ENCODE assay signal across 14 mouse cellular contexts in the genomic region with DNA sequence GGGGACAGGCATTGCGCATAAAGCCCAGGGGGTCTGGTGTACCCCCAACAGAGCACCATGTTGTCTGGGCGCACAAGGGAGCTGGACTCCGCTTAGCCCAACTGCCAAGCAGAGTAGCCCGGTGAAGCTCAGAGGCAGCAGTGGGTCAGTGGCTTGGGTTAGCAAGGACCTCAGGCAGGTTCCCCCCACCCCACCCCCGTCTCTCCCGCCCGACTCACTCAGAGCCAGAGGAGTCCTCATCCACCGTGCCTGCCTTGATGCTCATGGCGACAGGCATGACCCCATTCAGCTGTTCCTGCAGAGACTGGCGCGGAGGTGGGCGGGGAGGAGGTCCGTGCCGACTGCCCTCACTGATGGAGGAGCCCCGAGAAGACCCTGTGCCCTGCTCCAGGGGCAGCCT. TPM values are rescaled to one million over a fixed set of nuclear protein-coding genes. Genes with fewer than 3 reads are reported as not detected.
DNase-seq lines count a peak whose midpoint lies in the region; ATAC-seq and TF ChIP-seq lines count a peak whose summit lies in the region.
"Had no signal": no experiment of that assay in that cellular context is flagged by ENCODE, and none has a peak within 500 bp of the region (broad histone marks: within the 10 kb centered on the region; RNA-seq: fewer than 3 reads in every experiment).

No protein-coding gene starts in this region.

- peak overlapping the region; percentile 5 for H3K4me2 ChIP-seq in heart, embryonic 11.5 days
- H3K4me2 ChIP-seq in liver, embryonic 11.5 days, result 0 out of 2 replicates have a peak overlapping the region, but pooled peaks have one; percentile 25
- peak overlapping the region; percentile 37 for H3K4me2 ChIP-seq in intestine, embryonic 14.5 days (ENCODE audit: low read length)
- H3K4me2 ChIP-seq: liver, embryonic 13.5 days had no signal

- no peak overlapping the region for H3K4me3 ChIP-seq in heart, embryonic 11.5 days (ENCODE audit: low read depth, low read length)
- H3K4me3 ChIP-seq in liver, embryonic 11.5 days (ENCODE audit: low read depth, low read length), result no peak overlapping the region
- peak overlapping the region; percentile 50 for H3K4me3 ChIP-seq in E14TG2a.4 (replicated peaks; ENCODE audit: low read length)
- H3K4me3 ChIP-seq in intestine, embryonic 14.5 days (ENCODE audit: low read depth, low read length), result no peak overlapping the region
- H3K4me3 ChIP-seq: gastrocnemius, adult 2 months; liver, embryonic 13.5 days had no signal

- peaks cover 7% of the 10 kb centered on the region; the same call in 1 of the 2 replicates for H3K27me3 ChIP-seq in heart, embryonic 11.5 days (ENCODE audit: control insufficient read depth, insufficient read depth, low read length)
- H3K27me3 ChIP-seq in liver, embryonic 11.5 days (replicated peaks; ENCODE audit: control insufficient read depth, insufficient read depth, low read length), result no peaks in the 10 kb centered on the region; the same call in 1 of the 2 replicates
- peaks cover 56% of the 10 kb centered on the region for H3K27me3 ChIP-seq in E14TG2a.4 (ENCODE audit: insufficient read depth, low read length)
- no peaks in the 10 kb centered on the region for H3K27me3 ChIP-seq in intestine, embryonic 14.5 days (replicated peaks; ENCODE audit: control insufficient read depth, insufficient read depth, low read length)
- H3K27me3 ChIP-seq: liver, embryonic 13.5 days had no signal

- DNase-seq in heart, adult 8-10 months (ENCODE audit: low spot score), result no peak
- DNase-seq in liver, embryonic 11.5 days (ENCODE audit: low spot score), result no peak
- DNase-seq in liver, result no peak
- no peak for DNase-seq in intestine, embryonic 14.5 days (ENCODE audit: low spot score)
- no peak for DNase-seq in urinary bladder, adult 18-20 months (ENCODE audit: low spot score in 2 of 2)
- DNase-seq in cerebellum, adult 9-10 months, result no peak
- DNase-seq: adrenal gland, postnatal 25 days; cerebellum, adult 18-20 months; gastrocnemius, adult 2 months; liver, embryonic 13.5 days; thymus, postnatal 36 days had no signal

- 45% methylated on average over 15 of the region's 15 CpGs for WGBS in heart, embryonic 11.5 days (ENCODE audit: insufficient replicate concordance)
- whole genome bisulfite sequencing in liver, embryonic 11.5 days, result 52% methylated on average over 15 of the region's 15 CpGs
- WGBS in intestine, embryonic 14.5 days, result 49% methylated on average over 15 of the region's 15 CpGs

- TF ChIP-seq CTCF in E14TG2a.4 (conservative IDR thresholded peaks at IDR 0.05; ENCODE audit: low read length), result no peak

- no peak for ATAC-seq in heart, embryonic 11.5 days (replicated peaks; ENCODE audit: insufficient number of reproducible peaks, low FRiP score, low TSS enrichment)
- ATAC-seq in liver, embryonic 11.5 days (replicated peaks; ENCODE audit: low FRiP score), result no peak
- no peak for ATAC-seq in intestine, embryonic 14.5 days (replicated peaks; ENCODE audit: low FRiP score, low TSS enrichment, low read depth)

- H3K27ac ChIP-seq in heart, embryonic 11.5 days (ENCODE audit: low read depth, low read length), result no peak overlapping the region
- H3K27ac ChIP-seq in liver, embryonic 11.5 days (ENCODE audit: low read depth, low read length), result no peak overlapping the region
- H3K27ac ChIP-seq in intestine, embryonic 14.5 days (ENCODE audit: low read depth), result peak overlapping the region; percentile 27; the same call in 1 of the 2 replicates
- H3K27ac ChIP-seq: gastrocnemius, adult 2 months; liver, embryonic 13.5 days had no signal

- 0 out of 2 replicates have a peak overlapping the region, but pooled peaks have one; percentile 34 for H3K9ac ChIP-seq in heart, embryonic 11.5 days (ENCODE audit: low read depth, low read length)
- H3K9ac ChIP-seq in liver, embryonic 11.5 days (ENCODE audit: low read depth, low read length), result no peak overlapping the region
- H3K9ac ChIP-seq in intestine, embryonic 14.5 days (ENCODE audit: low read length), result no peak overlapping the region
- H3K9ac ChIP-seq: liver, embryonic 13.5 days had no signal

- no peaks in the 10 kb centered on the region for H3K9me3 ChIP-seq in heart, embryonic 11.5 days (replicated peaks; ENCODE audit: control insufficient read depth, low read length)
- H3K9me3 ChIP-seq in liver, embryonic 11.5 days (ENCODE audit: control insufficient read depth, low read length), result no peaks in the 10 kb centered on the region
- no peaks in the 10 kb centered on the region for H3K9me3 ChIP-seq in E14TG2a.4 (ENCODE audit: low read length)
- no peaks in the 10 kb centered on the region for H3K9me3 ChIP-seq in intestine, embryonic 14.5 days (ENCODE audit: control insufficient read depth, low read length)
- H3K9me3 ChIP-seq: liver, embryonic 13.5 days had no signal

- H3K36me3 ChIP-seq in heart, embryonic 11.5 days (ENCODE audit: control insufficient read depth, insufficient read depth, low read length), result no peaks in the 10 kb centered on the region
- H3K36me3 ChIP-seq in liver, embryonic 11.5 days (ENCODE audit: control insufficient read depth, insufficient read depth, low read length), result no peaks in the 10 kb centered on the region
- H3K36me3 ChIP-seq in E14TG2a.4 (ENCODE audit: insufficient read depth, low read length), result peaks cover 11% of the 10 kb centered on the region
- peaks cover 7% of the 10 kb centered on the region for H3K36me3 ChIP-seq in intestine, embryonic 14.5 days (ENCODE audit: control insufficient read depth, insufficient read depth, low read length)

- peaks cover 12% of the 10 kb centered on the region for H3K4me1 ChIP-seq in heart, embryonic 11.5 days (ENCODE audit: control insufficient read depth, insufficient read depth, low read length)
- H3K4me1 ChIP-seq in liver, embryonic 11.5 days (replicated peaks; ENCODE audit: control insufficient read depth, insufficient read depth, low read length), result peaks cover 13% of the 10 kb centered on the region
- peaks cover 64% of the 10 kb centered on the region for H3K4me1 ChIP-seq in E14TG2a.4 (replicated peaks; ENCODE audit: low read depth, low read length)
- H3K4me1 ChIP-seq in intestine, embryonic 14.5 days (replicated peaks; ENCODE audit: control insufficient read depth, insufficient read depth, low read length), result peaks cover 20% of the 10 kb centered on the region

RNA-seq across cellular contexts. Expression of gene Psrc1, which starts 9.2 kb away (rescaled TPM):
- polyA plus RNA-seq in heart, embryonic 11.5 days (2014; fragmentation: Nextera tagmentation; extraction: Ambion mirVana), result 25.0 and 28.9 TPM in 2 replicates
- under 1 TPM in 3 of 4 experiments, not detected in 1; 0.20 to 0.31 (median 0.22) TPM for total RNA-seq in heart, adult 8-10 months (2022)
- polyA plus RNA-seq in liver, embryonic 11.5 days (2014; fragmentation: Nextera tagmentation; extraction: Ambion mirVana), result 33.2 and 34.0 TPM in 2 replicates
- polyA plus RNA-seq in intestine, embryonic 14.5 days (2014; fragmentation: Nextera tagmentation; extraction: Ambion mirVana), result 35.1 and 41.4 TPM in 2 replicates
- total RNA-seq: gastrocnemius, adult 2 months had no signal

RNA-seq across cellular contexts. Expression of gene Celsr2, which starts 22.6 kb away (rescaled TPM):
- polyA plus RNA-seq in heart, embryonic 11.5 days (2014; fragmentation: Nextera tagmentation; extraction: Ambion mirVana), result 3.1 and 3.7 TPM in 2 replicates
- total RNA-seq in heart, adult 8-10 months (2022), result 10 to 100 TPM in 2 of 4 experiments, 1 to 10 TPM in 2; 7.4 to 10.9 (median 9.0) TPM
- polyA plus RNA-seq in liver, embryonic 11.5 days (2014; fragmentation: Nextera tagmentation; extraction: Ambion mirVana), result 2.4 and 2.5 TPM in 2 replicates
- polyA plus RNA-seq in intestine, embryonic 14.5 days (2014; fragmentation: Nextera tagmentation; extraction: Ambion mirVana), result 7.8 and 7.9 TPM in 2 replicates
- polyA plus RNA-seq: C2C12 had no signal

RNA-seq across cellular contexts. Expression of gene Mybphl, which starts 28.1 kb away (rescaled TPM):
- polyA plus RNA-seq in heart, embryonic 11.5 days (2014; fragmentation: Nextera tagmentation; extraction: Ambion mirVana), result 70.4 and 77.2 TPM in 2 replicates
- 10 to 100 TPM; 42.7 to 64.1 (median 55.8) TPM for total RNA-seq in heart, adult 8-10 months (2022)
- 0.47 and 1.2 TPM in 2 replicates for polyA plus RNA-seq in liver, embryonic 11.5 days (2014; fragmentation: Nextera tagmentation; extraction: Ambion mirVana)
- polyA plus RNA-seq in intestine, embryonic 14.5 days (2014; fragmentation: Nextera tagmentation; extraction: Ambion mirVana), result not detected in 2 replicates
- total RNA-seq: adrenal gland, postnatal 25 days; gastrocnemius, adult 2 months had no signal
- polyA plus RNA-seq: C2C12 had no signal

RNA-seq across cellular contexts. Expression of gene Sars, which starts 52.2 kb away (rescaled TPM):
- 103 and 114 TPM in 2 replicates for polyA plus RNA-seq in heart, embryonic 11.5 days (2014; fragmentation: Nextera tagmentation; extraction: Ambion mirVana)
- 10 to 100 TPM; 76.6 to 83.9 (median 80.0) TPM for total RNA-seq in heart, adult 8-10 months (2022)
- 194 and 199 TPM in 2 replicates for polyA plus RNA-seq in liver, embryonic 11.5 days (2014; fragmentation: Nextera tagmentation; extraction: Ambion mirVana)
- 136 and 140 TPM in 2 replicates for polyA plus RNA-seq in intestine, embryonic 14.5 days (2014; fragmentation: Nextera tagmentation; extraction: Ambion mirVana)

Comparison
In these comparisons a context has a peak if more than half of its experiments do, and no peak if none do; other contexts are left out.
1. RNA of gene Mybphl, which starts 28.1 kb away (polyA plus RNA-seq): 70.4 to 77.2 TPM in heart, embryonic 11.5 days; 0.47 to 1.2 TPM in liver, embryonic 11.5 days and not detected in intestine, embryonic 14.5 days; every median in the first group is over 10 times any median in the second.
2. Peak in every context shown above with its lines, with median percentiles within 50 percentile points of each other: H3K4me2 ChIP-seq.